Mouse (Mus musculus) forebrain, embryonic 11.5 days (tissue): ENCODE measurements around the gene Usp4. TPM values are rescaled to one million over a fixed set of nuclear protein-coding genes. Genes with fewer than 3 reads are reported as not detected.

ENCODE experiments used
- ATAC-seq: fragments of 200-750 bp; cut with Nextera tagmentation; replicated peaks from 2 replicates; pipeline ENCODE4 v1.8.0; 2017; ENCODE audit warnings: moderate TSS enrichment; ENCODE audit not compliant: low FRiP score
- DNase-seq: peaks from one replicate; pipeline ENCODE4 v3.0.0-alpha.2; 2017; ENCODE audit warnings: low spot score
- H3K27ac ChIP-seq: fragments of 300-500 bp; sonication (generic); 2 replicates; pipeline ENCODE4 v1.5.1; 2014; ENCODE audit warnings: low read depth, low read length
- H3K27me3 ChIP-seq: fragments of 300-500 bp; sonication (generic); 2 replicates; pipeline ENCODE4 v1.6.1; 2014; ENCODE audit warnings: mild to moderate bottlenecking, low read length, mixed read lengths; ENCODE audit not compliant: control insufficient read depth, insufficient read depth
- H3K36me3 ChIP-seq: fragments of 300-500 bp; sonication (generic); 2 replicates; pipeline ENCODE4 v1.6.1; 2014; ENCODE audit warnings: mild to moderate bottlenecking, low read length, moderate library complexity, mixed read lengths; ENCODE audit not compliant: control insufficient read depth, insufficient read depth
- H3K4me1 ChIP-seq: fragments of 300-500 bp; sonication (generic); replicated peaks from 2 replicates; pipeline ENCODE4 v1.6.1; 2014; ENCODE audit warnings: low read length, mixed read lengths; ENCODE audit not compliant: control insufficient read depth, insufficient read depth
- H3K4me2 ChIP-seq: fragments of 300-500 bp; sonication (generic); 2 replicates; pipeline ENCODE4 v1.6.1; 2014; ENCODE audit warnings: low read depth, mild to moderate bottlenecking, low read length, moderate library complexity, mixed read lengths; ENCODE audit not compliant: severe bottlenecking
- H3K4me3 ChIP-seq: fragments of 300-500 bp; sonication (generic); 2 replicates; pipeline ENCODE4 v1.5.1; 2014; ENCODE audit warnings: low read depth, low read length
- H3K9ac ChIP-seq: fragments of 300-500 bp; sonication (generic); 2 replicates; pipeline ENCODE4 v1.6.1; 2014; ENCODE audit warnings: low read length
- H3K9me3 ChIP-seq: fragments of 300-500 bp; sonication (generic); 2 replicates; pipeline ENCODE4 v1.6.1; 2016; ENCODE audit warnings: low read length, mixed read lengths; ENCODE audit not compliant: control insufficient read depth
- WGBS: fragments of 180-500 bp; shearing (Covaris S2); extraction: QIAGEN DNeasy Blood & Tissue Kit; methylation state at CpG from one replicate; pipeline ENCODE4 v1.1.7; 2014; 5-methylcytosine and 5-hydroxymethylcytosine counted together
- polyA plus RNA-seq: library from polyadenylated mRNA; unstranded; fragments of >200 nt; fragmentation: Nextera tagmentation; extraction: Ambion mirVana; gene quantifications from 2 replicates; pipeline ENCODE4 v1.2.1, GENCODE M21; 2014

Gene Usp4
- polyA plus RNA-seq, 1 experiment from 2014 or later = 138 TPM

DNA sequence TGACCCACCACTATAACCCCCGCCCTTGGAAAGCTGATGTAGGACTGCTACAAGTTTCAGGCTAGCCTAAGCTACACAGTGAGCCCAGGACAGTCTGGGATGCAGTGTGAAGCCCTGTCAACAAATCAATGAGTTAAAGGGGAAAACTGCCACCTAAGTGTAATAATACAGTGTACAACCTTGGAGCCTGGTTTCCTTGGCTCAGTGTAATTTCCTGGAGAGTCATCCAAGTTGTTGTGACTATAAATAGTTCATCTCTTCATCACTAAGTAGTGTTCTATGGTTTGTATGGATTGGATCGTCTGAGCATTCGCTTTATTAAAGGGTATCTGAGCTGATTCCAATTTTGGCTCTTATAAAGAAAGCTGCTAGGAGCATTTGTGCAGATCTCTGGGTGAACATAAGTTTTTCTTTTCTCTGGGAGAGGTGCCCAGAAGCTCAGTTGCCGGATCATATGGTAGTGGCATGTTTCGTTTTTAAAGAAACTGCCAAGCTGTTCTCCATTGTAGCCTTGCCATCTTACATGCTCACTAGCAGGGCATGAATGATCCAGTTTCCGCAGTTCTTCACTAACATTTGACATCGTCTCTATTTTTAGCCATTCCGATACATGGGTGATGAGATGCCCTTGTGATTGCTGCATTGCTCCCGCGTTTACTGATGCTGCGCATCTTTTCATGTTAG, 93.7 kb downstream of the Usp4 start:
- ATAC-seq (no peak), DNase-seq (no peak)
- no peaks in the 10 kb centered on the region for H3K9me3 ChIP-seq
- H3K4me2 ChIP-seq = no peak overlapping the region
- WGBS = 90% methylated on average over 11 of the region's 11 CpGs
- H3K36me3 ChIP-seq = no peaks in the 10 kb centered on the region
- H3K27ac ChIP-seq = no peak overlapping the region
- H3K27me3 ChIP-seq = no peaks in the 10 kb centered on the region
- H3K4me3 ChIP-seq = no peak overlapping the region
- H3K4me1 ChIP-seq = no peaks in the 10 kb centered on the region
- no peak overlapping the region for H3K9ac ChIP-seq

Other genes with a start within 250 kb of the Usp4 start
- gene Bsn, start 157.5 kb upstream of the Usp4 start, polyA plus RNA-seq = 2.5 and 3.0 TPM in 2 replicates
- 77.1 and 82.0 TPM in 2 replicates for gene Dag1, start 83.9 kb upstream of the Usp4 start, polyA plus RNA-seq
- gene Nicn1, start 57.4 kb upstream of the Usp4 start, polyA plus RNA-seq = 46.8 and 61.8 TPM in 2 replicates
- 25.1 and 25.9 TPM in 2 replicates for gene Amt, start 51.0 kb upstream of the Usp4 start, polyA plus RNA-seq
- 298 and 303 TPM in 2 replicates for gene Rhoa, start 41.7 kb upstream of the Usp4 start, polyA plus RNA-seq
- gene Tcta, start 41.7 kb upstream of the Usp4 start, polyA plus RNA-seq = 20.8 and 25.5 TPM in 2 replicates
- gene Gpx1, start 8.9 kb upstream of the Usp4 start, polyA plus RNA-seq = 740 and 778 TPM in 2 replicates
- gene 1700102P08Rik, start 45.0 kb downstream of the Usp4 start, polyA plus RNA-seq = 0.80 and 1.3 TPM in 2 replicates
- 0.69 and 0.89 TPM in 2 replicates for gene Ccdc36, start 80.6 kb downstream of the Usp4 start, polyA plus RNA-seq
- not detected in 2 replicates for gene BC048562, start 88.6 kb downstream of the Usp4 start, polyA plus RNA-seq
- 42.5 and 45.2 TPM in 2 replicates for gene Ccdc71, start 112.7 kb downstream of the Usp4 start, polyA plus RNA-seq
- 49.5 and 53.9 TPM in 2 replicates for gene Klhdc8b, start 113.7 kb downstream of the Usp4 start, polyA plus RNA-seq
- 31.8 and 40.9 TPM in 2 replicates for gene Lamb2, start 131.9 kb downstream of the Usp4 start, polyA plus RNA-seq
- 84.0 and 90.0 TPM in 2 replicates for gene Usp19, start 142.7 kb downstream of the Usp4 start, polyA plus RNA-seq
- gene Qars, start 159.9 kb downstream of the Usp4 start, polyA plus RNA-seq = 107 and 116 TPM in 2 replicates
- gene Qrich1, start 169.0 kb downstream of the Usp4 start, polyA plus RNA-seq = 174 and 183 TPM in 2 replicates
- 197 and 199 TPM in 2 replicates for gene Impdh2, start 212.4 kb downstream of the Usp4 start, polyA plus RNA-seq
- 50.1 and 53.2 TPM in 2 replicates for gene Ndufaf3, start 219.6 kb downstream of the Usp4 start, polyA plus RNA-seq
- gene Dalrd3, start 222.0 kb downstream of the Usp4 start, polyA plus RNA-seq = 176 and 195 TPM in 2 replicates
- gene Wdr6, start 230.9 kb downstream of the Usp4 start, polyA plus RNA-seq = 196 TPM in 2 replicates
- 11.9 and 12.6 TPM in 2 replicates for gene P4htm, start 249.8 kb downstream of the Usp4 start, polyA plus RNA-seq